Comparison of ENCODE assay signal across 17 mouse cellular contexts in the genomic region with DNA sequence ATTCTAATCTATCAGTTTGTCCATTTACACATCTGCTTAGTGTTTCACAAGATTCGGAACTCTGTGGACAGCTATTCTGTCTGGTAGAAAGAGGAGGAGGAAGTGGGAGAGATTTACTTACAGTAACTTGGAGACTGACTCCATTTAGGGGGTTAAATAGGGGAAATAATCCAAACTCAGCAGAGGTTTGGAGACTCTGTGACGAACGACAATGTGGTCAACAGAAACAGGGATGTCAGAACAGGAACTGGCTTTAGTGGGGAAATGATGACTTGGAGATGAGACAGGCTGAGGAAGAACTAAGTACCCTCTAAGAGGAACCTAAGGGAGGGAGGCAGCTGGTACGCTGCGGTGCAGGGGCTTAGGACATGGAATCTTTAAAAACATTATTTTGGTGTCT. TPM values are rescaled to one million over a fixed set of nuclear protein-coding genes. Genes with fewer than 3 reads are reported as not detected.
DNase-seq lines count a peak whose midpoint lies in the region; ATAC-seq lines count a peak whose summit lies in the region.
"Had no signal": no experiment of that assay in that cellular context is flagged by ENCODE, and none has a peak within 500 bp of the region (broad histone marks: within the 10 kb centered on the region; RNA-seq: fewer than 3 reads in every experiment).

No protein-coding gene starts in this region.

- H3K9ac ChIP-seq in intestine, embryonic 15.5 days = no peak overlapping the region

- H3K27me3 ChIP-seq in intestine, embryonic 15.5 days (replicated peaks) = no peaks in the 10 kb centered on the region
- H3K27me3 ChIP-seq: neural tube, embryonic 13.5 days had no signal

- ATAC-seq in granulocyte monocyte progenitor cell, adult 5-6 weeks (replicated peaks; ENCODE audit: poor library complexity, severe bottlenecking) = peak; percentile 87
- ATAC-seq in intestine, embryonic 15.5 days = no peak

- H3K36me3 ChIP-seq in macrophage (ENCODE audit: inconsistent target) = no peaks in the 10 kb centered on the region
- no peaks in the 10 kb centered on the region for H3K36me3 ChIP-seq in intestine, embryonic 15.5 days
- H3K36me3 ChIP-seq: neural tube, embryonic 13.5 days had no signal

- peaks cover 24% of the 10 kb centered on the region for H3K4me1 ChIP-seq in intestine, embryonic 15.5 days (replicated peaks)

- no peaks in the 10 kb centered on the region for H3K9me3 ChIP-seq in intestine, embryonic 15.5 days
- H3K9me3 ChIP-seq: neural tube, embryonic 13.5 days had no signal

- H3K79me2 ChIP-seq in macrophage (ENCODE audit: inconsistent target) = peaks cover 89% of the 10 kb centered on the region

- DNase-seq in layer of hippocampus, adult 9-11 months = peak; percentile 79
- DNase-seq in layer of hippocampus, adult 8-10 months (ENCODE audit: low spot score in 2 of 2) = no peak
- peak; percentile 61 for DNase-seq in brain, adult 2 months (ENCODE audit: low read depth, low spot score)
- no peak for DNase-seq in thymus, postnatal 25 days
- DNase-seq in right cerebral cortex, adult 18-20 months = no peak
- DNase-seq: cerebellum, adult 11 months; midbrain, embryonic 14.5 days; thymus, adult 2 months had no signal

- 0% methylated on average over 5 of the region's 5 CpGs for WGBS in macrophage (ENCODE audit: missing documents)
- WGBS in intestine, embryonic 15.5 days = 55% methylated on average over 5 of the region's 5 CpGs

- H3K4me2 ChIP-seq in intestine, embryonic 15.5 days (replicated peaks) = no peak overlapping the region
- H3K4me2 ChIP-seq: neural tube, embryonic 13.5 days had no signal

- H3K27ac ChIP-seq in macrophage = peak overlapping the region; percentile 100
- H3K27ac ChIP-seq in intestine, embryonic 15.5 days = no peak overlapping the region
- H3K27ac ChIP-seq: neural tube, embryonic 13.5 days had no signal

- peak overlapping the region; percentile 15 for H3K4me3 ChIP-seq in macrophage (ENCODE audit: inconsistent target)
- H3K4me3 ChIP-seq in intestine, embryonic 15.5 days (replicated peaks) = no peak overlapping the region
- H3K4me3 ChIP-seq: erythroblast, embryonic 14.5 days; neural tube, embryonic 13.5 days had no signal

RNA-seq across cellular contexts. Expression of a gene that starts 6.1 kb away (rescaled TPM):
- total RNA-seq in layer of hippocampus, adult 8-10 months (2022) = 10 to 100 TPM; 24.7 to 42.3 (median 34.1) TPM
- 1.8 TPM in 1 of 2 replicates, not detected in the other for total RNA-seq in granulocyte monocyte progenitor cell, adult 5-6 weeks (2014; fragmentation: Nextera tagmentation)
- total RNA-seq in granulocyte monocyte progenitor cell, adult 5-6 weeks (2017) = 0.78 TPM in 1 of 2 replicates, not detected in the other
- 10 to 100 TPM; 19.6 to 88.4 (median 53.1) TPM for total RNA-seq in macrophage (2018; cell fraction: chromatin; rRNA removed)
- 10 to 100 TPM; 38.4 to 91.1 (median 57.9) TPM for total RNA-seq in macrophage (2018; cell fraction: cytosol; rRNA removed)
- total RNA-seq in macrophage (2018; cell fraction: nucleus; rRNA removed) = 100 to 1,000 TPM in 1 of 26 experiments, 10 to 100 TPM in 25; 33.0 to 102 (median 46.7) TPM
- polyA plus RNA-seq in macrophage (2018) = 54.1 to 88.6 TPM (median 71.3 TPM) in 3 replicates
- polyA plus RNA-seq in intestine, embryonic 15.5 days (2015; fragmentation: Nextera tagmentation; extraction: Ambion mirVana) = 18.8 and 21.9 TPM in 2 replicates

RNA-seq across cellular contexts. Expression of a gene that starts 19.8 kb away (rescaled TPM):
- not detected for total RNA-seq in layer of hippocampus, adult 8-10 months (2022)
- not detected in 2 replicates for total RNA-seq in granulocyte monocyte progenitor cell, adult 5-6 weeks (2014; fragmentation: Nextera tagmentation)
- not detected in 2 replicates for total RNA-seq in granulocyte monocyte progenitor cell, adult 5-6 weeks (2017)
- not detected for total RNA-seq in macrophage (2018; cell fraction: chromatin; rRNA removed)
- total RNA-seq in macrophage (2018; cell fraction: cytosol; rRNA removed) = not detected
- under 1 TPM in 1 of 26 experiments, not detected in 25; 0.97 TPM for total RNA-seq in macrophage (2018; cell fraction: nucleus; rRNA removed)
- not detected in 3 replicates for polyA plus RNA-seq in macrophage (2018)
- polyA plus RNA-seq in intestine, embryonic 15.5 days (2015; fragmentation: Nextera tagmentation; extraction: Ambion mirVana) = not detected in 2 replicates
- total RNA-seq: adrenal gland, postnatal 10 days; layer of hippocampus, adult 18-20 months had no signal
- polyA plus RNA-seq: erythroblast, embryonic 14.5 days; hindbrain, embryonic 11.5 days; limb, embryonic 11.5 days; midbrain, embryonic 14.5 days; neural tube, embryonic 13.5 days; thymus, adult 2 months had no signal

Comparison
In these comparisons a context has a peak if more than half of its experiments do, and no peak if none do; other contexts are left out.
1. DNase-seq: peak in layer of hippocampus, adult 9-11 months (single experiment) and brain, adult 2 months (single experiment); none in layer of hippocampus, adult 8-10 months (0 of 2), thymus, postnatal 25 days (single experiment) and right cerebral cortex, adult 18-20 months (single experiment).
2. RNA of a gene that starts 6.1 kb away (total RNA-seq): 24.7 to 42.3 TPM in layer of hippocampus, adult 8-10 months; 0.78 to 1.8 TPM in granulocyte monocyte progenitor cell, adult 5-6 weeks; every median in the first group is over 4 times any median in the second.